Mouse (Mus musculus) lung, embryonic 15.5 days (tissue): ENCODE measurements around the gene Cdadc1. TPM values are rescaled to one million over a fixed set of nuclear protein-coding genes. Genes with fewer than 3 reads are reported as not detected.
"Not testable (repeated sequence)": the region's sequence is repeated elsewhere in the genome, so short reads cannot be mapped to it uniquely, and the experiment has no call there.

ENCODE experiments used
- ATAC-seq: fragments of 200-750 bp; cut with Nextera tagmentation; 2 replicates; pipeline ENCODE4 v1.8.0; 2017; ENCODE audit warnings: moderate number of reproducible peaks, borderline replicate concordance; ENCODE audit not compliant: low FRiP score, low TSS enrichment; ENCODE audit errors: extremely low read depth
- H3K27ac ChIP-seq: fragments of 300-500 bp; sonication (generic); 2 replicates; pipeline ENCODE4 v1.5.1; 2015; ENCODE audit warnings: moderate library complexity, mild to moderate bottlenecking, inconsistent platforms
- H3K27me3 ChIP-seq: fragments of 300-500 bp; sonication (generic); 2 replicates; pipeline ENCODE4 v1.6.1; 2015; ENCODE audit warnings: inconsistent platforms
- H3K36me3 ChIP-seq: fragments of 300-500 bp; sonication (generic); 2 replicates; pipeline ENCODE4 v1.6.1; 2015; ENCODE audit warnings: inconsistent platforms
- H3K4me1 ChIP-seq: fragments of 300-500 bp; sonication (generic); 2 replicates; pipeline ENCODE4 v1.6.1; 2015; ENCODE audit warnings: inconsistent platforms
- H3K4me2 ChIP-seq: fragments of 300-500 bp; sonication (generic); 2 replicates; pipeline ENCODE4 v1.6.1; 2015; ENCODE audit warnings: inconsistent platforms, mild to moderate bottlenecking, moderate library complexity
- H3K4me3 ChIP-seq: fragments of 300-500 bp; sonication (generic); 2 replicates; pipeline ENCODE4 v1.5.1; 2015; ENCODE audit warnings: mild to moderate bottlenecking, inconsistent platforms
- H3K9ac ChIP-seq: fragments of 300-500 bp; sonication (generic); 2 replicates; pipeline ENCODE4 v1.6.1; 2015; ENCODE audit warnings: inconsistent platforms
- H3K9me3 ChIP-seq: fragments of 300-500 bp; sonication (generic); 2 replicates; pipeline ENCODE4 v1.6.1; 2016; ENCODE audit warnings: inconsistent platforms
- WGBS: fragments of 180-500 bp; shearing (Covaris S2); methylation state at CpG from one replicate; pipeline ENCODE4 v1.1.7; 2015; 5-methylcytosine and 5-hydroxymethylcytosine counted together
- polyA plus RNA-seq: library from polyadenylated mRNA; unstranded; fragments of >200 nt; fragmentation: Nextera tagmentation; extraction: Ambion mirVana; gene quantifications from 2 replicates; pipeline ENCODE4 v1.2.1, GENCODE M21; 2015

Cdadc1 gene
- polyA plus RNA-seq, 1 experiment from 2014 or later, result 36.2 TPM

GRCm38 (mm10) chr14:59629308-59629707, 31.5 kb upstream of the Cdadc1 start:
- H3K27me3 ChIP-seq, result peaks cover 12% of the 10 kb centered on the region; the same call in 1 of the 2 replicates
- WGBS, result 87% methylated on average over 15 of the region's 15 CpGs
- H3K4me3 ChIP-seq, result no peak overlapping the region
- H3K36me3 ChIP-seq, result 0 out of 2 replicates have a peak, but pooled peaks cover 3% of the 10 kb centered on the region
- no peaks in the 10 kb centered on the region for H3K9me3 ChIP-seq
- ATAC-seq, result no peak
- no peak overlapping the region for H3K4me2 ChIP-seq
- no peak overlapping the region for H3K9ac ChIP-seq
- H3K4me1 ChIP-seq, result peaks cover 23% of the 10 kb centered on the region
- no peak overlapping the region for H3K27ac ChIP-seq

DNA sequence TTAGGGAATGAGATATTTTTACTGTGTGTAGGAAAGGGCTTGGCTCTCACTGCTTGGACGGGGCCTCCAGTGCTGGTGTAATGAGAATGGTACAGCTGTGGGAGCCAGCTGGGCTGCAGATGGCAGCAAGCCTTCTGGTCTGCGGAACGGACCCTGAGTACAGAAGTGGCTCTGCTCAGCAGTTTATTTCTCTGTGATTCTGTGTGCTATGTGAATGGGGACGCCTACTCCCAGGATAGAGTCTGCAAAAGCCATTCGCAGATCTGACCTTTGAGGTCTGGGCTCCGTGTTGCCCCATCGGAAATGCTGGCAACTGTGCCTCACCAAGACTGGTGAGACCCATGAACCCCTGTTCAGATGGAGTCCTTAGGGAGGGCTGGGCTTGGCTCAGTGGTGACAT, 30.1 kb upstream of the Cdadc1 start:
- Histone ChIP-seq H3K27ac (peak overlapping the region; percentile 54; the same call in 1 of the 2 replicates), H3K27me3 (peaks cover 12% of the 10 kb centered on the region; the same call in 1 of the 2 replicates), H3K4me2 (peak overlapping the region; percentile 91)

GRCm38 (mm10) chr14:59627142-59627680, 29.5 kb upstream of the Cdadc1 start:
- H3K27me3 ChIP-seq, result peaks cover 12% of the 10 kb centered on the region; the same call in 1 of the 2 replicates
- no peak for ATAC-seq

More for the DNA sequence above, 30.1 kb upstream of the Cdadc1 start:
- 31% methylated on average over 7 of the region's 7 CpGs for WGBS
- H3K4me1 ChIP-seq, result peaks cover 23% of the 10 kb centered on the region
- no peaks in the 10 kb centered on the region for H3K9me3 ChIP-seq
- 0 out of 2 replicates have a peak, but pooled peaks cover 3% of the 10 kb centered on the region for H3K36me3 ChIP-seq
- no peak overlapping the region for H3K9ac ChIP-seq
- H3K4me3 ChIP-seq, result peak overlapping the region; percentile 63
- peak; percentile 73; the same call in 1 of the 2 replicates for ATAC-seq

DNA sequence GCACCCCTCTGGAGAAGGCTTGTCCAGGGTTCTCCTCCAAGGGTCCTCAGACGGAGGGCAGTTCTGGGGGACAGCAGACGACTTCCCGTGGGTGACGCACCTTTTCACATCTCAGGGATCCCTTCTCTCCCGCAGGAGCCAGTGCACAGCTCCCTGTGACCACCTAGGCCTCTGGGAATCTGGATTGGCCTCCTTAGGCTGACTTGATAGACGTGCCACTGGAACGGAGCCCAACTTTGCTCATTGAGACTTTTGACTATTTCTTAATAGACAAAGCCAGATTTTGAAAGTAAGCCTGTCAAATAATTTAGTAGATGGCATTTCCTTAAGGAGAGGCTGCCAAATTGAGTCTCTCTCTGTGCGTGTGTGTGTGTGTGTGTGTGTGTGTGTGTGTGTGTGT, 29.0 kb upstream of the Cdadc1 start:
- peak overlapping the region; percentile 35 for H3K27ac ChIP-seq
- peak overlapping the region; percentile 56; the same call in 1 of the 2 replicates for H3K9ac ChIP-seq
- no peak for ATAC-seq

More at GRCm38 (mm10) chr14:59627142-59627680, 29.5 kb upstream of the Cdadc1 start:
- H3K9ac ChIP-seq, result no peak overlapping the region; the same call in none of the 2 replicates
- peak overlapping the region; percentile 91 for H3K4me2 ChIP-seq
- H3K9me3 ChIP-seq, result no peaks in the 10 kb centered on the region
- 0 out of 2 replicates have a peak, but pooled peaks cover 3% of the 10 kb centered on the region for H3K36me3 ChIP-seq
- peak overlapping the region; percentile 63 for H3K4me3 ChIP-seq
- H3K27ac ChIP-seq, result peak overlapping the region; percentile 54
- WGBS, result 22% methylated on average over 9 of the region's 9 CpGs
- H3K4me1 ChIP-seq, result peaks cover 23% of the 10 kb centered on the region

GRCm38 (mm10) chr14:59625806-59626364, 28.1 kb upstream of the Cdadc1 start:
- WGBS, result under 1% methylated on average over 51 of the region's 51 CpGs
- peak overlapping the region; percentile 91 for H3K4me2 ChIP-seq
- 0 out of 2 replicates have a peak, but pooled peaks cover 3% of the 10 kb centered on the region for H3K36me3 ChIP-seq
- H3K27me3 ChIP-seq, result peaks cover 12% of the 10 kb centered on the region; the same call in 1 of the 2 replicates
- peak overlapping the region; percentile 80 for H3K27ac ChIP-seq
- ATAC-seq, result peak; percentile 25; the same call in 1 of the 2 replicates
- peaks cover 23% of the 10 kb centered on the region for H3K4me1 ChIP-seq
- H3K9ac ChIP-seq, result peak overlapping the region; percentile 56
- no peaks in the 10 kb centered on the region for H3K9me3 ChIP-seq
- peak overlapping the region; percentile 63 for H3K4me3 ChIP-seq

More for the DNA sequence above, 29.0 kb upstream of the Cdadc1 start:
- H3K4me1 ChIP-seq, result peaks cover 23% of the 10 kb centered on the region
- H3K4me3 ChIP-seq, result peak overlapping the region; percentile 63
- WGBS, result 18% methylated on average over 8 of the region's 8 CpGs
- peaks cover 12% of the 10 kb centered on the region; the same call in 1 of the 2 replicates for H3K27me3 ChIP-seq
- 0 out of 2 replicates have a peak, but pooled peaks cover 3% of the 10 kb centered on the region for H3K36me3 ChIP-seq
- peak overlapping the region; percentile 91 for H3K4me2 ChIP-seq
- H3K9me3 ChIP-seq, result no peaks in the 10 kb centered on the region

- Histone ChIP-seq H3K4me3 (peak within 1 kb of the TSS; percentile 63), H3K27ac (peak within 1 kb of the TSS; percentile 80), H3K36me3 (0 out of 2 replicates have a peak, but pooled peaks cover 3% of the 10 kb centered on the region), H3K9ac (peak within 1 kb of the TSS; percentile 56), H3K27me3 (peaks cover 12% of the 10 kb centered on the region; the same call in 1 of the 2 replicates), H3K9me3 (no peaks in the 10 kb centered on the region), H3K4me1 (peaks cover 23% of the 10 kb centered on the region), H3K4me2 (peak within 1 kb of the TSS; percentile 91)
- WGBS, result under 1% methylated on average over 57 of the region's 65 CpGs
- peak; percentile 82 for ATAC-seq
Observed at GRCm38 (mm10) chr14:59625158-59625805, 27.5 kb upstream of the Cdadc1 start, which contains the start of gene Shisa2. Shisa2 (plus strand) TSS chr14:59625308.

DNA sequence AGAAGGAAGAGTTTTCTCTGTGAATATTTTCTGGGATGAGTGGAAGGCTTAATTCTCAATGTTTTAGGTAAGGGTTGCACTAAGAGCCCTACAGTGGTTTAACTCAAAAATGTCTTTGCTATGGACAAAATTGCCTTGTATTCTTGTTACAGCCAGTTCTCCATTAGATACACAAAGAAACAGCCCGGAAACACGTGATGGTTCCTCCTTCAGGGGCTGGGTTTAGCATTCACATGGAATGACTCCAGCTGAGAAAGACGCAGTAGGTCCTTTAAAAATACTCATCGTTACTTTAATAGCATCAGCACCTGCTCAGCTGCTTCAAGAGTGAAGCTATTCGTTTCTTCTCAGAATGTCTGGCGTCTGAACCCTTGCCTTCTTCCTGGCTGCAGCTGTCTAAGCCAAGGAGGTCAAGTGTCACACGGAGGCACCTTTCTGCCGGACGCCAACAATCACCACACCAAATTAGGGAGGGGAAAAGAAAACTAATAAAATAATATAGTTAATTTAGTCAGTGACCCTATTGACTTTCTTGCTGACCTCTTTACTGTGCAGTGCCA, 26.6 kb upstream of the Cdadc1 start:
- Histone ChIP-seq H3K36me3 (no peaks in the 10 kb centered on the region), H3K27ac (no peak overlapping the region), H3K4me1 (peaks cover 23% of the 10 kb centered on the region), H3K4me2 (peak overlapping the region; percentile 91), H3K9me3 (no peaks in the 10 kb centered on the region), H3K4me3 (no peak overlapping the region), H3K9ac (no peak overlapping the region), H3K27me3 (peaks cover 12% of the 10 kb centered on the region; the same call in 1 of the 2 replicates)
- WGBS, result 42% methylated on average over 9 of the region's 9 CpGs
- ATAC-seq, result no peak

DNA sequence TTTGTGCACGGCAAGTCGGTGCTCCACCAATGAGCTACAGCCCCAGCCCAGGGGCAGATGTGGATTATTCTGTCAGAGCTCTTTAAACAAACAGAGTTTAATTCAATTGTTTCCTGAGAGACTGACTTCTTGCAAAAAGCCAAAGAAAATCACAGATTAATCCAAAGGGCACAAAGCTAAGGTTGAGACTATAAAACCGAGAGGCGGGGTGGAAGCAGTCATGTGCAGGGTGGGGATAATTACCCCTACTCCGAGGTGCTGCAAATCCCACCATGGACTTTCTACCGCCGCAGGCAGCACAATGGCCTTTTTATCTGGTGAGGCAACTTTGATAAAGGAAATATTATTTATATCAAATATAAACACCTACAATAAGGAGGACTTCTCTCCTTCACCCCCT, 19.0 kb upstream of the Cdadc1 start:
- H3K9me3 ChIP-seq, result no peaks in the 10 kb centered on the region
- no peak overlapping the region for H3K9ac ChIP-seq
- ATAC-seq, result no peak
- H3K4me1 ChIP-seq, result no peaks in the 10 kb centered on the region
- no peaks in the 10 kb centered on the region for H3K36me3 ChIP-seq
- H3K27ac ChIP-seq, result no peak overlapping the region
- H3K4me3 ChIP-seq, result no peak overlapping the region
- H3K27me3 ChIP-seq, result no peaks in the 10 kb centered on the region
- WGBS, result 69% methylated on average over 7 of the region's 7 CpGs
- no peak overlapping the region for H3K4me2 ChIP-seq

- ATAC-seq, H3K36me3 ChIP-seq, H3K9ac ChIP-seq, H3K9me3 ChIP-seq, H3K27me3 ChIP-seq, H3K4me1 ChIP-seq, H3K27ac ChIP-seq, H3K4me2 ChIP-seq, H3K4me3 ChIP-seq: not testable (repeated sequence)
- WGBS, result 75% methylated on average over 3 of the region's 3 CpGs
Observed at GRCm38 (mm10) chr14:59614149-59614548, 16.4 kb upstream of the Cdadc1 start.

GRCm38 (mm10) chr14:59612920-59613625, 15.3 kb upstream of the Cdadc1 start:
- WGBS, result 43% methylated on average over 14 of the region's 14 CpGs

GRCm38 (mm10) chr14:59607021-59607420, 9.3 kb upstream of the Cdadc1 start:
- WGBS, result 54% methylated on average over 3 of the region's 3 CpGs
- H3K9me3 ChIP-seq, result no peaks in the 10 kb centered on the region
- H3K4me3 ChIP-seq, result no peak overlapping the region

More at GRCm38 (mm10) chr14:59612920-59613625, 15.3 kb upstream of the Cdadc1 start:
- ATAC-seq, result no peak
- H3K4me1 ChIP-seq, result no peaks in the 10 kb centered on the region
- no peak overlapping the region for H3K9ac ChIP-seq
- H3K9me3 ChIP-seq, result no peaks in the 10 kb centered on the region
- no peaks in the 10 kb centered on the region for H3K27me3 ChIP-seq
- H3K4me2 ChIP-seq, result no peak overlapping the region
- no peak overlapping the region for H3K27ac ChIP-seq
- H3K4me3 ChIP-seq, result no peak overlapping the region
- H3K36me3 ChIP-seq, result no peaks in the 10 kb centered on the region

More at GRCm38 (mm10) chr14:59607021-59607420, 9.3 kb upstream of the Cdadc1 start:
- H3K36me3 ChIP-seq, result no peaks in the 10 kb centered on the region
- no peak overlapping the region for H3K9ac ChIP-seq
- H3K4me1 ChIP-seq, result no peaks in the 10 kb centered on the region
- no peaks in the 10 kb centered on the region for H3K27me3 ChIP-seq
- ATAC-seq, result no peak
- no peak overlapping the region for H3K27ac ChIP-seq
- no peak overlapping the region for H3K4me2 ChIP-seq
